Mouse (Mus musculus): Measurements from ENCODE around the gene Rabl6.
"Not testable (repeated sequence)": the region's sequence is repeated elsewhere in the genome, so short reads cannot be mapped to it uniquely, and the experiment has no call there.

The Rabl6 gene

GRCm38 (mm10) chr2:25576028-25576850 lies 32.1 kb downstream of the Rabl6 start:
- no peak for DNase-seq (ENCODE audit: extremely low read depth, low read depth, low spot score)

- no peak for DNase-seq (ENCODE audit: extremely low read depth, low read depth, low spot score)
Measured at GRCm38 (mm10) chr2:25575432-25576027, 32.8 kb downstream of the Rabl6 start.

GRCm38 (mm10) chr2:25574579-25575431 lies 33.5 kb downstream of the Rabl6 start, which contains the start of the genes Mamdc4 and Phpt1:
Gene Mamdc4 (minus strand): TSS chr2:25574845.
Gene Phpt1 (minus strand): TSS chr2:25575224.
- DNase-seq (ENCODE audit: extremely low read depth, low read depth, low spot score), result peak; percentile 91

- no peak for DNase-seq (ENCODE audit: extremely low read depth, low read depth, low spot score)
Measured at GRCm38 (mm10) chr2:25574136-25574535, 34.2 kb downstream of the Rabl6 start.

GRCm38 (mm10) chr2:25573068-25573467 lies 35.3 kb downstream of the Rabl6 start:
- no peak for DNase-seq (ENCODE audit: extremely low read depth, low read depth, low spot score)

- no peak for DNase-seq (ENCODE audit: extremely low read depth, low read depth, low spot score)
Measured at GRCm38 (mm10) chr2:25571221-25571620, 37.1 kb downstream of the Rabl6 start.

GRCm38 (mm10) chr2:25569323-25569722 lies 39.0 kb downstream of the Rabl6 start:
- no peak for DNase-seq (ENCODE audit: extremely low read depth, low read depth, low spot score)

- DNase-seq (ENCODE audit: extremely low read depth, low read depth, low spot score), result no peak
Measured at GRCm38 (mm10) chr2:25568473-25569019, 39.8 kb downstream of the Rabl6 start.

- no peak for DNase-seq (ENCODE audit: extremely low read depth, low read depth, low spot score)
Measured at GRCm38 (mm10) chr2:25566558-25566957, 41.8 kb downstream of the Rabl6 start.

- DNase-seq (ENCODE audit: extremely low read depth, low read depth, low spot score), result no peak
Measured at GRCm38 (mm10) chr2:25565741-25566140, 42.6 kb downstream of the Rabl6 start.

GRCm38 (mm10) chr2:25561946-25562345 lies 46.4 kb downstream of the Rabl6 start:
- no peak for DNase-seq (ENCODE audit: extremely low read depth, low read depth, low spot score)

- no peak for DNase-seq (ENCODE audit: extremely low read depth, low read depth, low spot score)
Measured at GRCm38 (mm10) chr2:25560551-25560950, 47.8 kb downstream of the Rabl6 start.

GRCm38 (mm10) chr2:25558774-25559173 lies 49.5 kb downstream of the Rabl6 start:
- DNase-seq (ENCODE audit: extremely low read depth, low read depth, low spot score), result no peak

- no peak for DNase-seq (ENCODE audit: extremely low read depth, low read depth, low spot score)
Measured at GRCm38 (mm10) chr2:25557964-25558360, 50.4 kb downstream of the Rabl6 start.

- no peak for DNase-seq (ENCODE audit: extremely low read depth, low read depth, low spot score)
Measured at GRCm38 (mm10) chr2:25557221-25557963, 50.9 kb downstream of the Rabl6 start, which contains the start of gene Edf1. Gene Edf1 (plus strand): TSS chr2:25557847.

GRCm38 (mm10) chr2:25556296-25556695 lies 52.0 kb downstream of the Rabl6 start:
- DNase-seq (ENCODE audit: extremely low read depth, low read depth, low spot score), result no peak

- not testable (repeated sequence) for DNase-seq (ENCODE audit: extremely low read depth, low read depth, low spot score)
Measured at GRCm38 (mm10) chr2:25555479-25555878, 52.8 kb downstream of the Rabl6 start.

GRCm38 (mm10) chr2:25553171-25553786 lies 55.0 kb downstream of the Rabl6 start:
- DNase-seq (ENCODE audit: extremely low read depth, low read depth, low spot score), result not testable (repeated sequence)

GRCm38 (mm10) chr2:25551186-25551585 lies 57.1 kb downstream of the Rabl6 start:
- no peak for DNase-seq (ENCODE audit: extremely low read depth, low read depth, low spot score)

All from fat pad, adult 2 months (tissue).